In the genomic region with DNA sequence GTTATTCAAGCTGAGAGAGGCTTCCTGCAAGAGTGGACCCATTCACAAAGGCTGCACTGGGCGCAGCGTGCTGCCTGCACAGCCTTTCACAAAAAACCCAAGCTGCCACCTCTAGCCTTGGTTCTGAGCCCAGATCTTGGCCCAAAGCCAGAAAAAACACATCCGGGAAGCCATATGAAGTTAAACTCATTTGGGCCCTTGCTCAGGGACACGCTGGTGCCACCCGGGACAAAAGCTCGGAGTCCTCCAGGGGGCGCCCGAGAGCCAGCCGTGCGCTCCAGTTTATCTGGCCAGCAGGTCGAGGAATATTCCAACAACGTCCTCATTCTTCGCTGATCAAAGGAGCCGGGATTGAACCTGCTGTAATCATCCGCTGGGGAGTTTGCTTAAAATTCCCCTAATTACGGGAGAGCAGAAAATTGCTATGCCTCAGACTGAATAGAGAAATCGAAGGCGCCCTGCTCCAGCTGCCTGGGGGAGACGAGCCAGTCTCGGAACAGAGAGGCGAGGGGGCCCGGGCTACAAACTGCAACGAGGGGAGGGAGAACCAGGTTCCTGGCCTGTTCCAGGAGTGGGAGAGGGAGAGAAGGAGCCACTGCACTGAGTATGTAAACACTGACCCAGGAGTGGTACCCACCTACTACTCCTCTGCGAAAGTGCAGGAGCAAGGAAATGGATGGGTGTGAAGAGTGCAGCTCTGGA, we compare ENCODE assay signal across 9 mouse cellular contexts.
DNase-seq lines count a peak whose midpoint lies in the region; ATAC-seq and TF ChIP-seq lines count a peak whose summit lies in the region.
"Had no signal": no experiment of that assay in that cellular context is flagged by ENCODE, and none has a peak within 500 bp of the region (broad histone marks: within the 10 kb centered on the region; RNA-seq: fewer than 3 reads in every experiment).

No protein-coding gene starts in this region.

- no peaks in the 10 kb centered on the region for H3K9me3 ChIP-seq in hindbrain, embryonic 16.5 days (ENCODE audit: control insufficient read depth, low read length)

- ATAC-seq in hindbrain, embryonic 16.5 days, result peak; percentile 77

- H3K27me3 ChIP-seq in hindbrain, embryonic 16.5 days (replicated peaks; ENCODE audit: control insufficient read depth, insufficient read depth, low read length), result peaks cover 4% of the 10 kb centered on the region

- 0 out of 2 replicates have a peak overlapping the region, but pooled peaks have one; percentile 13 for H3K9ac ChIP-seq in hindbrain, embryonic 16.5 days (ENCODE audit: low read depth, low read length)

- TF ChIP-seq POLR2A in cortical plate, adult 2 months (IDR thresholded peaks at IDR 0.05; ENCODE audit: extremely low read depth, insufficient read depth, low read length), result no peak

- H3K4me1 ChIP-seq in cortical plate, adult 2 months (ENCODE audit: control insufficient read depth, insufficient read depth, low read length), result no peaks in the 10 kb centered on the region
- H3K4me1 ChIP-seq in hindbrain, embryonic 16.5 days (ENCODE audit: control insufficient read depth, insufficient read depth, low read depth, low read length), result peaks cover 27% of the 10 kb centered on the region

- TF ChIP-seq CTCF in cortical plate, adult 2 months (IDR thresholded peaks at IDR 0.05; ENCODE audit: extremely low read depth, insufficient read depth, low read length), result peak; percentile 59

- H3K36me3 ChIP-seq in hindbrain, embryonic 16.5 days (ENCODE audit: control insufficient read depth, insufficient read depth, low read length), result no peaks in the 10 kb centered on the region

- no peak overlapping the region for H3K27ac ChIP-seq in cortical plate, adult 2 months (ENCODE audit: insufficient read depth, low read length)
- peak overlapping the region; percentile 12; the same call in 1 of the 2 replicates for H3K27ac ChIP-seq in hindbrain, embryonic 16.5 days (ENCODE audit: low read depth, low read length)

- DNase-seq in adipocyte (ENCODE audit: low spot score), result peak; percentile 94
- DNase-seq in gastrocnemius, adult 8-10 months (ENCODE audit: low spot score in 2 of 2), result peak; percentile 46 to 47
- DNase-seq in layer of hippocampus, postnatal 36 days, result peak; percentile 74 to 81
- peak; percentile 76 for DNase-seq in mesoderm, embryonic 11.5 days (ENCODE audit: low read depth, low spot score)
- DNase-seq in right cerebral cortex, postnatal 4 days, result peak; percentile 89
- peak; percentile 29 for DNase-seq in yolk sac, embryonic 10.5 days (ENCODE audit: low spot score)

- H3K4me2 ChIP-seq in hindbrain, embryonic 16.5 days (ENCODE audit: low read length), result peak overlapping the region; percentile 27

- WGBS in hindbrain, embryonic 16.5 days, result 10% methylated on average over 24 of the region's 24 CpGs

- no peak overlapping the region for H3K4me3 ChIP-seq in cortical plate, adult 2 months (ENCODE audit: insufficient read depth, low read length)
- no peak overlapping the region for H3K4me3 ChIP-seq in hindbrain, embryonic 16.5 days (ENCODE audit: low read length)
- H3K4me3 ChIP-seq: myocyte had no signal

Comparison
In these comparisons a context has a peak if more than half of its experiments do, and no peak if none do; other contexts are left out.
1. DNase-seq: peak in every context shown above with its lines; median percentile 94 in adipocyte; 89 in right cerebral cortex, postnatal 4 days; 78 in layer of hippocampus, postnatal 36 days; 76 in mesoderm, embryonic 11.5 days; 46 in gastrocnemius, adult 8-10 months; 29 in yolk sac, embryonic 10.5 days.